Mouse (Mus musculus): Measurements from ENCODE around the gene Clstn2. TPM values are rescaled to one million over a fixed set of nuclear protein-coding genes. Genes with fewer than 3 reads are reported as not detected.

The Clstn2 gene
- total and polyA plus RNA-seq, 3 experiments = not detected

DNA sequence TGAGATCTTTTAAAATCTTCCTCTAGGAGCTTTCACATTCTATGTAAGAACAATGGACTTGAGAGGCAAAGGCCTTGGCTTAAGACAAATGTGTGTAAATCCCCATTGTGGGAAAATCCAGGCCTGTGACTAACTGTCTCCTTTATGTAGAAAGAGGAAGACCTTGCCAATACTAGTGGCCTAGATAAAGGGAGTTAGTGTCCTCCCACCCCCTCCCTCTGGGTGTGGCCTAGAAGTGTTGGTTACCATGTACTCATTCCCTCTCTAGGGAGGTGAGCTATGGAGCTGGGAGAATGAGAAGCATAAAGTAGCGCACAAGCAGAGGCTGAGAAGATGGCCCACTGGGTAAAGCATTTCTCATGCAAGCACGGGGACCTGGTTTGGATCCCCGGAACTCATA, 512.2 kb downstream of the Clstn2 start:
- no peak overlapping the region for H3K27ac ChIP-seq (ENCODE audit: insufficient read depth, low read depth)
- DNase-seq (ENCODE audit: extremely low read depth) = no peak
- dilution Hi-C loops (cut with MboI; ENCODE audit: extremely low pct_ligation_motif_present, extremely low pct_unique_long_range_greater_than_20kb, low sequenced_read_pairs) (no loop called here), in situ Hi-C loops (cut with MboI; ENCODE audit: low pct_ligation_motif_present, low pct_unique_long_range_greater_than_20kb, low sequenced_read_pairs) (no loop called here)
- H3K36me3 ChIP-seq (replicated peaks in 1 of 2; ENCODE audit: control insufficient read depth in 1 of 2, insufficient read depth in 1 of 2, low read length in 1 of 2) = no peaks in the 10 kb centered on the region
- no peak for TF ChIP-seq ETS1 (conservative IDR thresholded peaks at IDR 0.05; ENCODE audit: low read depth, low read length)
- H3K4me3 ChIP-seq (replicated peaks in 1 of 3; ENCODE audit: low read depth in 2 of 3, low read length in 2 of 3, poor library complexity in 1 of 3) = no peak overlapping the region
- H3K9me3 ChIP-seq (replicated peaks; ENCODE audit: low read length) = peaks cover 88% of the 10 kb centered on the region
- no peak overlapping the region for H3K9ac ChIP-seq (ENCODE audit: insufficient read depth, low read depth)
- H3K4me1 ChIP-seq (ENCODE audit: control insufficient read depth in 1 of 2, insufficient read depth in 2 of 2) = no peaks in the 10 kb centered on the region
- no peak overlapping the region for H3K4me2 ChIP-seq (ENCODE audit: insufficient read depth, low read depth, poor library complexity, severe bottlenecking)
- no peaks in the 10 kb centered on the region for H3K27me3 ChIP-seq (replicated peaks)
- H3K79me2 ChIP-seq (replicated peaks; ENCODE audit: control insufficient read depth, extremely low read depth, insufficient read depth, poor library complexity, severe bottlenecking) = no peaks in the 10 kb centered on the region

DNA sequence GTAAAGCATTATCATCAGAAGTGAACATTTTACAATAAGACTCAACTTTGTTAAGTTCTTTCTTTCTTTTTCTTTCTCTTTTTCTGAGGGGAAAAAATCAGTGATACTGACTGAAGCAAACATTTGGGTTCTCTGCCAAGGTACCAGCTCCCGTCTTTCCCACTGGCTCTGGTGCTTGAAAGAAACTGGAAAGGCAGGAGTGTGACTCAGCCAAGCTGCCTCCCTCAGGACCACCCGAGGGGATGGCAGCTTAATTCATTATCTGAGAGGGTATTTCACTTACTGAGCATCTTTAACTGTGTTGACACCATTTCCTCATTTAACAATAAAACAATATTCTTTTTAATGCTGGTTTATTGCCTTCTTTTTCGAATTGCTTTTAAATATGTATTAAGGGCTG, 516.0 kb downstream of the Clstn2 start:
- in situ Hi-C loops (cut with MboI; ENCODE audit: low pct_ligation_motif_present, low pct_unique_long_range_greater_than_20kb, low sequenced_read_pairs) (no loop called here), dilution Hi-C loops (cut with MboI; ENCODE audit: extremely low pct_ligation_motif_present, extremely low pct_unique_long_range_greater_than_20kb, low sequenced_read_pairs) (no loop called here)
- peaks cover 78% of the 10 kb centered on the region for H3K9me3 ChIP-seq (replicated peaks; ENCODE audit: low read length)
- TF ChIP-seq CHD2 (IDR thresholded peaks at IDR 0.05; ENCODE audit: low read length) (no peak), ZMIZ1 (IDR thresholded peaks at IDR 0.05; ENCODE audit: low read depth, low read length) (no peak), NELFE (IDR thresholded peaks at IDR 0.05; ENCODE audit: low read depth, low read length) (no peak), SIN3A (IDR thresholded peaks at IDR 0.05; ENCODE audit: low read length) (no peak), BHLHE40 (IDR thresholded peaks at IDR 0.05; ENCODE audit: low read depth, low read length) (no peak), IRF4 (IDR thresholded peaks at IDR 0.05; ENCODE audit: low read depth, low read length) (no peak), POLR2A (IDR thresholded peaks at IDR 0.05; ENCODE audit: low read depth, low read length) (no peak), MAX (IDR thresholded peaks at IDR 0.05; ENCODE audit: low read length) (no peak), PAX5 (IDR thresholded peaks at IDR 0.05; ENCODE audit: low read length) (no peak), JUN (IDR thresholded peaks at IDR 0.05; ENCODE audit: insufficient read depth, low read depth, low read length) (no peak), KAT2A (IDR thresholded peaks at IDR 0.05; ENCODE audit: insufficient replicate concordance, low read length) (no peak), ETS1 (conservative IDR thresholded peaks at IDR 0.05; ENCODE audit: low read depth, low read length) (no peak), UBTF (IDR thresholded peaks at IDR 0.05; ENCODE audit: low read depth, low read length) (no peak), MAZ (IDR thresholded peaks at IDR 0.05; ENCODE audit: low read depth, low read length) (no peak), USF2 (conservative IDR thresholded peaks at IDR 0.05; ENCODE audit: low read depth, low read length) (no peak), TCF12 (IDR thresholded peaks at IDR 0.05; ENCODE audit: low read depth, low read length) (no peak), GABPA (IDR thresholded peaks at IDR 0.05; ENCODE audit: insufficient replicate concordance, low read depth, low read length) (no peak), MXI1 (IDR thresholded peaks at IDR 0.05; ENCODE audit: low read depth, low read length) (no peak), MEF2A (IDR thresholded peaks at IDR 0.05; ENCODE audit: borderline replicate concordance, low read depth, low read length) (no peak)
- H3K36me3 ChIP-seq (replicated peaks in 1 of 2; ENCODE audit: control insufficient read depth in 1 of 2, insufficient read depth in 1 of 2, low read length in 1 of 2) = no peaks in the 10 kb centered on the region
- H3K9ac ChIP-seq (ENCODE audit: insufficient read depth, low read depth) = no peak overlapping the region
- no peaks in the 10 kb centered on the region for H3K79me2 ChIP-seq (replicated peaks; ENCODE audit: control insufficient read depth, extremely low read depth, insufficient read depth, poor library complexity, severe bottlenecking)
- H3K4me1 ChIP-seq (ENCODE audit: control insufficient read depth in 1 of 2, insufficient read depth in 2 of 2) = no peaks in the 10 kb centered on the region
- H3K4me3 ChIP-seq (replicated peaks in 1 of 3; ENCODE audit: low read depth in 2 of 3, low read length in 2 of 3, poor library complexity in 1 of 3) = no peak overlapping the region
- H3K4me2 ChIP-seq (ENCODE audit: insufficient read depth, low read depth, poor library complexity, severe bottlenecking) = no peak overlapping the region
- no peak for DNase-seq (ENCODE audit: extremely low read depth)
- H3K27ac ChIP-seq (ENCODE audit: insufficient read depth, low read depth) = no peak overlapping the region
- H3K27me3 ChIP-seq (replicated peaks) = no peaks in the 10 kb centered on the region

All from CH12.LX (cell line).